Mouse (Mus musculus) liver, embryonic 14.5 days (tissue): ENCODE measurements around the gene Pigu.

Experiments
- CTCF ChIP-seq: IDR thresholded peaks from 2 replicates; pipeline ENCODE4 v1.5.1; 2016; ENCODE audit warnings: antibody characterized with exemption, low read depth, control low read depth
- EP300 ChIP-seq: IDR thresholded peaks from 2 replicates; pipeline ENCODE4 v1.6.1; 2016; ENCODE audit warnings: antibody characterized with exemption, low read depth

DNA sequence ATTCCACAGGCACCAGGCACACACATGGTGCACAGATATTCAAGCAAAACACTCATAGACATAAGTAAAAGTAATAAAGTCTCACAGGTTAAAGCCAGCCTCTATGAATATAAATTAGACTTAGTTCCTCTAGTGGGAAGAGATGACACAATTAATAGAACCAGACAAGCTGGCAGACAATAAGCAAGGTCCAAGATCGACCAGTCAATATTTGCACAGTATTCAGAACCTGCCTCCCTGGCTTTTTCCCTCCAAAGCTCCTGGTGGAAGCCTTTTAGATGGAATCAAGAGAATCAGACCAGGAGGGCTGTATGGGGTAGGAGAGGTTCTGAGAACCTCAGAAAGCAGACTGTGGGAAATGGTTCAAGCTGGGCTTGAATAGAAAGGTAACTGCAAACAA lies 16.7 kb upstream of the Pigu start:
- TF ChIP-seq EP300 = no peak
- TF ChIP-seq CTCF = no peak
